Mouse (Mus musculus) hindbrain, embryonic 14.5 days (tissue): Measurements from ENCODE around the gene Mettl26. TPM values are rescaled to one million over a fixed set of nuclear protein-coding genes. Genes with fewer than 3 reads are reported as not detected.
"Not testable (repeated sequence)": the region's sequence is repeated elsewhere in the genome, so short reads cannot be mapped to it uniquely, and the experiment has no call there.

Experiments used
- ATAC-seq: fragments of 200-750 bp; cut with Nextera tagmentation; 2 replicates; pipeline ENCODE4 v1.8.0; 2017; ENCODE audit warnings: moderate number of reproducible peaks, mild to moderate bottlenecking, moderate TSS enrichment, moderate library complexity; ENCODE audit not compliant: low FRiP score
- DNase-seq: peaks from one replicate; pipeline ENCODE4 v3.0.0-alpha.2; 2015; ENCODE audit warnings: low spot score
- H3K27ac ChIP-seq: fragments of 300-500 bp; sonication (generic); 2 replicates; pipeline ENCODE4 v1.5.1; 2014; ENCODE audit warnings: mild to moderate bottlenecking, moderate library complexity
- H3K27me3 ChIP-seq: fragments of 300-500 bp; sonication (generic); 2 replicates; pipeline ENCODE4 v1.6.1; 2014; ENCODE audit warnings: mild to moderate bottlenecking, low read length, mixed read lengths; ENCODE audit not compliant: control insufficient read depth, insufficient read depth
- H3K36me3 ChIP-seq: fragments of 300-500 bp; sonication (generic); replicated peaks from 2 replicates; pipeline ENCODE4 v1.6.1; 2014; ENCODE audit not compliant: control insufficient read depth, insufficient read depth
- H3K4me1 ChIP-seq: fragments of 300-500 bp; sonication (generic); replicated peaks from 2 replicates; pipeline ENCODE4 v1.6.1; 2014; ENCODE audit warnings: antibody characterized with exemption, low read length, mixed read lengths; ENCODE audit not compliant: control insufficient read depth, insufficient read depth
- H3K4me2 ChIP-seq: fragments of 300-500 bp; sonication (generic); replicated peaks from 2 replicates; pipeline ENCODE4 v1.6.1; 2014; ENCODE audit warnings: mild to moderate bottlenecking, moderate library complexity
- H3K4me3 ChIP-seq: fragments of 300-500 bp; sonication (generic); replicated peaks from 2 replicates; pipeline ENCODE4 v1.5.1; 2014; ENCODE audit warnings: mild to moderate bottlenecking, low read length
- H3K9ac ChIP-seq: fragments of 300-500 bp; sonication (generic); 2 replicates; pipeline ENCODE4 v1.6.1; 2014
- H3K9me3 ChIP-seq: fragments of 300-500 bp; sonication (generic); 2 replicates; pipeline ENCODE4 v1.6.1; 2016; ENCODE audit warnings: low read length; ENCODE audit not compliant: control insufficient read depth
- WGBS: fragments of 180-500 bp; shearing (Covaris S2); extraction: QIAGEN DNeasy Blood & Tissue Kit; methylation state at CpG from one replicate; pipeline ENCODE4 v1.1.7; 2014; 5-methylcytosine and 5-hydroxymethylcytosine counted together
- polyA plus RNA-seq: library from polyadenylated mRNA; unstranded; fragments of >200 nt; fragmentation: Nextera tagmentation; extraction: Ambion mirVana; gene quantifications from 2 replicates; pipeline ENCODE4 v1.2.1, GENCODE M21; 2014

The Mettl26 gene
- polyA plus RNA-seq, 1 experiment from 2014 or later = 67.3 TPM

GRCm38 (mm10) chr17:25865288-25865687 is 9.6 kb upstream of the Mettl26 start:
- Histone ChIP-seq H3K9ac (no peak overlapping the region), H3K27me3 (no peaks in the 10 kb centered on the region), H3K4me1 (peaks cover 26% of the 10 kb centered on the region), H3K4me3 (no peak overlapping the region), H3K9me3 (no peaks in the 10 kb centered on the region), H3K27ac (no peak overlapping the region), H3K4me2 (no peak overlapping the region), H3K36me3 (no peaks in the 10 kb centered on the region)
- ATAC-seq (no peak), DNase-seq (no peak)
- 90% methylated on average over 11 of the region's 11 CpGs for WGBS

GRCm38 (mm10) chr17:25866172-25866571 is 8.7 kb upstream of the Mettl26 start:
- WGBS = 96% methylated on average over 3 of the region's 3 CpGs

DNA sequence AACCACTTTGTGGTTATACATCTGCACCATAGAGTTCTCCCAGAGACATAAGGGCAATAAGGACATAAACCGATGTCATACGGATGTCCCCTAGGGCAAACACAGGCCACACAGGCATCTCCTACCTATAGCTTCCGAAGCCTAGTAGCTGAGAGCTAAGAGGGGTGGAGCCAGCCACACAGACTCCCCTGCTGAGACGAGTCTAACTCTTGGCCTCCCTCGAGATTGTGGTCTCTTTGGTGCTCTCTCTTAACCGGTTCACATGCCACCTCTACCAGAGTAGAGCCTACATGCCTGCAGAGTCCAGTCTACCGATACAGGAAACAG is 7.4 kb upstream of the Mettl26 start:
- H3K27me3 ChIP-seq = no peaks in the 10 kb centered on the region
- ATAC-seq (no peak), DNase-seq (no peak)
- 20% methylated on average over 7 of the region's 7 CpGs for WGBS
- no peak overlapping the region for H3K27ac ChIP-seq
- peak overlapping the region; percentile 92 for H3K4me2 ChIP-seq
- no peaks in the 10 kb centered on the region for H3K36me3 ChIP-seq
- peak overlapping the region; percentile 70; the same call in 1 of the 2 replicates for H3K9ac ChIP-seq
- peaks cover 12% of the 10 kb centered on the region for H3K4me1 ChIP-seq
- peak overlapping the region; percentile 72 for H3K4me3 ChIP-seq
- no peaks in the 10 kb centered on the region for H3K9me3 ChIP-seq

More at GRCm38 (mm10) chr17:25866172-25866571, 8.7 kb upstream of the Mettl26 start:
- no peak overlapping the region for H3K4me2 ChIP-seq
- H3K9ac ChIP-seq = no peak overlapping the region
- H3K9me3 ChIP-seq = no peaks in the 10 kb centered on the region
- H3K4me1 ChIP-seq = peaks cover 18% of the 10 kb centered on the region
- H3K27me3 ChIP-seq = no peaks in the 10 kb centered on the region
- no peak for DNase-seq
- no peak overlapping the region for H3K4me3 ChIP-seq
- ATAC-seq = no peak
- no peaks in the 10 kb centered on the region for H3K36me3 ChIP-seq
- H3K27ac ChIP-seq = no peak overlapping the region

DNA sequence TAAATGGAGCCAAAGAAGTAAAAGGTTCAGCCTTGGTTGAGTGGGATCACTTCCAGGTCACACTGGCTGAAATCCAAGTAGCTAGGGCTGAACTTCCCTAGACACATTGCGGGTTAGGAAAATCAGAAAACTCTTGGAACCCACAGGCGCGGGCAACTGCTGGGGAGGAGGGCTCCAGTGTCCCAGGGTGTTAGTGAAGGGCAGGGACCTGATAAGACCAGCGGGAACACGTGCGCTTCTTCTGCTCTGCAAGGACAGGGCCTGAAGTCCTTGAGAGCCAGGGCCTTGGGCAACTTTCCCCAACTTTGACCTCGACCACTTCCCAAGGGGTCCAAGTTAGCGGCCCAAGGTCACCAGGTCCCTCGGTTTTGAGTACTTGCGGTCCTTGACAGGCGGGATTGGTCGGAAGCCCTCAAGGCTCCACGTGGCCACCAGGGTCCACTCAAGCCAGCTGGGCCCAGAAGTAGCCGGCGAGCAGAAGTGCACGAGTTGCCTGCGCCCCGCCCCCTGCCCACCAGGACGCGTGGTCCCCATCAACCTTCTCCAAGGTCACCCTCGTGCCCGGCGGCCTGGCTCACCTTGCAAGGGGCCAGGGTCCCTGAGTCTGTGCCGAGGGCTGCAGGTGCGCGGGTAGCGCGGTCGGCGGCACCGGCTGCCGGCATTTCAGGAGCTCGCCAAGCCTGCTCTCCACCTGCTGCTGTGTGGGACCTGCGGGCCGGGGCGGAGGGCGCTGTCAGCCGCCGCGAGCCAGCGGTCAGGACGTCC is 6.9 kb upstream of the Mettl26 start:
- Histone ChIP-seq H3K36me3 (no peaks in the 10 kb centered on the region), H3K9me3 (no peaks in the 10 kb centered on the region), H3K4me2 (peak overlapping the region; percentile 92), H3K9ac (peak overlapping the region; percentile 70), H3K27me3 (no peaks in the 10 kb centered on the region), H3K4me3 (peak overlapping the region; percentile 72), H3K4me1 (peaks cover 12% of the 10 kb centered on the region), H3K27ac (0 out of 2 replicates have a peak overlapping the region, but pooled peaks have one; percentile 10)
- DNase-seq (no peak), ATAC-seq (no peak; the same call in 1 of the 2 replicates)
- WGBS = 1% methylated on average over 41 of the region's 42 CpGs

DNA sequence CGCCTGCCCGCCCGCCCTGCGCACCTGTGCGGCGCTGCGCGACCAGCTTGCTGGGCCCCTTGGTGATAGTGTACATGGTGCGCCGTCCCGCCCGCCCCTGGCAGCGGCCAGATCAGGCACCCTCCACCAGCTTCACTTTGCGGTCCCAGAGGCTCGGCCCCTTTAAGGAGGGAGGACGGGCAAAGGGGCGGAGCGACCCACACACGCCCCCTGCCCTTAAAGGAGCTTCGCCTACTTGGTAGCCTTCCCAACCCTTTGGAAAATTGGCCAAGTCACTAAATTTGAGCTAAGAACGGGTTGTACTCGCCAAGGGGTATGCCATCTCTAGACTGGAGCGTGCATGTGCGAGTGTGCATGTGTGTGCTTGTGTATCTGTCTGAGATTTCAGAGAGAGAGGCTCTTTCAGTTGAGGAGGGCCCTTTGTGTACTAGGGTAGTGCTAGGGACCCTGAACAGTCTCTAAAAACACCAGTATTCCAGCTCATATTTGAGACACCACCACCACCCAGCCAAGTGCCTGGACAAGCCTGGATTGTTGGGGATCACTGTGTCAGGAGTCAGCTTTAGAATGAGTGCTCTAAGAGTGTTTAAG is 6.2 kb upstream of the Mettl26 start, which contains the start of gene Mcrip2:
Mcrip2 (minus strand) TSS at position 164 of the 591 bp plus-strand sequence.
- Histone ChIP-seq H3K4me2 (peak within 1 kb of the TSS; percentile 92), H3K4me3 (peak within 1 kb of the TSS; percentile 72), H3K9ac (peak within 1 kb of the TSS; percentile 70), H3K4me1 (peaks cover 12% of the 10 kb centered on the region), H3K36me3 (no peaks in the 10 kb centered on the region), H3K27me3 (no peaks in the 10 kb centered on the region), H3K27ac (0 out of 2 replicates have a peak within 1 kb of the TSS, but pooled peaks have one; percentile 10), H3K9me3 (no peaks in the 10 kb centered on the region)
- DNase-seq (peak; percentile 77), ATAC-seq (peak; percentile 88)
- WGBS = under 1% methylated on average over 24 of the region's 24 CpGs

DNA sequence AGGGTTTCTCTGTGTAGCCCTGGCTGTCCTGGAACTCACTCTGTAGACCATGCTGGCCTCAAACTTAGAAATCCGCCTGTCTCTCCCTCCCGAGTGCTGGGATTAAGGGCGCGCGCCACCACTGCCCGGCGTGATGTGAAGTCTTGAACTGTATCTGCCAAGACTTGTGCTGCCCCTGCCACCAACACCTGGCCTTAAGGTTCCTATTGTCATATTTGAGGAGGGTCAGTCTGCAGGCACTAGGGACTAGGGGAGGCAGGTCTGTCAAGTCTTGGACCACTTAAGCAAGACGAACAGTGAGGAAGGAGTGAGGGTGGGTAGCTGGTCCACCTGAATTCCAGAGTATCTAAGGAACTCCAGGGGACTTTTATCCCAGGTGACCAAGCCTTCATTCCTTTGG is 5.4 kb upstream of the Mettl26 start:
- DNase-seq (no peak), ATAC-seq (no peak)
- no peaks in the 10 kb centered on the region for H3K9me3 ChIP-seq
- no peak overlapping the region for H3K4me3 ChIP-seq
- no peaks in the 10 kb centered on the region for H3K27me3 ChIP-seq
- H3K36me3 ChIP-seq = no peaks in the 10 kb centered on the region
- no peak overlapping the region for H3K27ac ChIP-seq
- H3K4me2 ChIP-seq = no peak overlapping the region
- H3K4me1 ChIP-seq = peaks cover 17% of the 10 kb centered on the region
- no peak overlapping the region for H3K9ac ChIP-seq
- WGBS = 91% methylated on average over 8 of the region's 8 CpGs

- 89% methylated on average over 2 of the region's 2 CpGs for WGBS
- Histone ChIP-seq H3K9me3 (no peaks in the 10 kb centered on the region), H3K4me3 (no peak overlapping the region), H3K9ac (no peak overlapping the region), H3K36me3 (no peaks in the 10 kb centered on the region), H3K27ac (no peak overlapping the region), H3K27me3 (no peaks in the 10 kb centered on the region), H3K4me2 (no peak overlapping the region), H3K4me1 (peaks cover 17% of the 10 kb centered on the region)
- ATAC-seq (no peak), DNase-seq (no peak)
Observed at GRCm38 (mm10) chr17:25869954-25870353, 4.9 kb upstream of the Mettl26 start.

GRCm38 (mm10) chr17:25871566-25871965 is 3.3 kb upstream of the Mettl26 start:
- H3K4me3 ChIP-seq, H3K4me2 ChIP-seq, H3K36me3 ChIP-seq, H3K9me3 ChIP-seq, H3K9ac ChIP-seq, H3K27me3 ChIP-seq, DNase-seq, H3K27ac ChIP-seq, ATAC-seq: not testable (repeated sequence)
- H3K4me1 ChIP-seq = peaks cover 24% of the 10 kb centered on the region

GRCm38 (mm10) chr17:25872676-25873075 is 2.2 kb upstream of the Mettl26 start:
- Histone ChIP-seq H3K4me3 (no peak overlapping the region), H3K27ac (no peak overlapping the region), H3K9me3 (no peaks in the 10 kb centered on the region), H3K9ac (no peak overlapping the region), H3K27me3 (no peaks in the 10 kb centered on the region), H3K4me1 (peaks cover 27% of the 10 kb centered on the region), H3K4me2 (no peak overlapping the region), H3K36me3 (peaks cover 1% of the 10 kb centered on the region; the same call in 1 of the 2 replicates)
- ATAC-seq = no peak
- no peak for DNase-seq
- 87% methylated on average over 3 of the region's 3 CpGs for WGBS
